Mouse (Mus musculus): ENCODE data around the gene Dph2.

DNA sequence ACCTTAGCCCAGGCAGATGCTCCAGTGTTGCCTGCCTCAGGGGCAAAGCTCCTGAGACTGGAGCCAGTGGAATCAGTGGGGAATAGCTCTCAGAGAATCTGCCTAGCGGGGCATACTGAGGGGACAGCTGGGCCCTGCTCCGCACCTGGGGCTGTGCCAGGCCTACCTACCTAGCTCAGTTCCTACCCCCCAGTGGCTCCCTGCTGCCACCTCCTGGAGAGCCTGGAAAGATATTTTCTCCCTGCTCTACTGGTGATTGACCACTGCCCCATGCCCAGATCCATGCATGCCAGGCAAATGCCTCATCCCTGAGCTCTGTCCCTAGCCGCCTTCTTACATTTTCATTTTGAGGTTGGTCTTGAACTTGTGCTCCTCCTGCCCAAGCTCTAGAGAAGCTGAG is 33.0 kb downstream of the Dph2 start:
- TF ChIP-seq CTCF (IDR thresholded peaks at IDR 0.05; ENCODE audit: low read depth) (peak; percentile 89), EP300 (IDR thresholded peaks at IDR 0.05; ENCODE audit: low read depth) (no peak)
